In the genomic region with DNA sequence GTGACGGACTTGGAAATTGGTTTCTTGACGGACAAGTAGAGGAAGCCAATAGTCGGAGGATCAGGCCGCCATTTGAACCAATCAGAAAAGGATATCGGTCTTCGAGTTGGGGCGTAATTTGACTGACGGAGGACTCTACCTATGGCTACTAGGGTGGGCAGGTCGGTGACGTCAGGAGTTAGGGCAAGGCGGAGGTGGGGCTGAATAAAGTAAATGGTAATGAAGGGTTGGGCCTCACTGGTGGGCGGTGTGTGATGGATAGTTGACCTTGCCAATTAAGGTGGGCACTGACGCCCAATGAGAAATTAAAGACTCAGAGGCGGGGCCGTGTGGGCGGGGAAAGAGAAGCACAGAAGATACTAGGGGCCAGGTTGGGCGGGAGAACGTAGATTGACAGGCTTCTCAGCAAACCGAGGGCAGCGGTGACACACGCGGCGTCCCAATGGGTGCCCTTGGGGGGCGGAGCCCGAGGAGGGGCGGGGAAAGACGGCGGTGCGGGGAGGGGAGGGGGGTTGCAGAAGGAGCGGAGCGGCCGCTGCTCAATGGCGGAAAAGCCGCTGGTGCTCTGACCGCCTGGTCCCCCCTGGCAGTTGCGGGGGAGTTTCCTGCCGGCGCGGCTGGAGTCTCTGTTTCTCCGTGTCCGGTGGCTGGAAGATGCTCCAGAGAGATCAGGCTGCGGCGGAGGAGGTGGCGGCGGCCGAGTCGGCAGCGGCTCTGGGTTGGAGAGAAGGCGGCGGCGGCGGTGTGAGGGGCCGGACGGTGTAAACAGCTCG, we compare ENCODE assay signal across 8 mouse cellular contexts. TPM values are rescaled to one million over a fixed set of nuclear protein-coding genes. Genes with fewer than 3 reads are reported as not detected.
DNase-seq lines count a peak whose midpoint lies in the region; ATAC-seq and TF ChIP-seq lines count a peak whose summit lies in the region.

No protein-coding gene starts in this region.

- H3K79me3 ChIP-seq in C2C12 (ENCODE audit: low read depth), result peaks cover 43% of the 10 kb centered on the region

- H3K27me3 ChIP-seq in C2C12 (ENCODE audit: control insufficient read depth, insufficient read depth, insufficient read length) (no peaks in the 10 kb centered on the region), myocyte (ENCODE audit: control insufficient read depth, insufficient read depth, insufficient read length) (no peaks in the 10 kb centered on the region)
- no peaks in the 10 kb centered on the region for H3K27me3 ChIP-seq in erythroblast, embryonic 14.5 days (ENCODE audit: control insufficient read depth)
- H3K27me3 ChIP-seq in heart, embryonic 11.5 days (ENCODE audit: control insufficient read depth, insufficient read depth, low read length), result no peaks in the 10 kb centered on the region
- no peaks in the 10 kb centered on the region for H3K27me3 ChIP-seq in kidney, embryonic 16.5 days (ENCODE audit: insufficient read depth, low read length)
- no peaks in the 10 kb centered on the region for H3K27me3 ChIP-seq in liver, adult 2 months (ENCODE audit: control insufficient read depth, insufficient read depth, low read length)
- H3K27me3 ChIP-seq in splenic B cell, adult 2 months (ENCODE audit: control insufficient read depth, insufficient read depth, low read length, poor library complexity, severe bottlenecking), result no peaks in the 10 kb centered on the region

- peak overlapping the region; percentile 80 for H3K4me2 ChIP-seq in heart, embryonic 11.5 days
- peak overlapping the region; percentile 73 for H3K4me2 ChIP-seq in kidney, embryonic 16.5 days (replicated peaks; ENCODE audit: low read depth, low read length)
- no peak overlapping the region for H3K4me2 ChIP-seq in myocyte (ENCODE audit: low read depth)

- H3K36me3 ChIP-seq in C2C12 (ENCODE audit: control insufficient read depth, insufficient read depth) (peaks cover 5% of the 10 kb centered on the region), myocyte (ENCODE audit: control insufficient read depth, insufficient read depth) (no peaks in the 10 kb centered on the region)
- peaks cover 26% of the 10 kb centered on the region for H3K36me3 ChIP-seq in erythroblast, embryonic 14.5 days (ENCODE audit: control insufficient read depth)
- H3K36me3 ChIP-seq in heart, embryonic 11.5 days (ENCODE audit: control insufficient read depth, insufficient read depth, low read length), result no peaks in the 10 kb centered on the region
- no peaks in the 10 kb centered on the region for H3K36me3 ChIP-seq in kidney, embryonic 16.5 days (ENCODE audit: insufficient read depth, low read length)
- H3K36me3 ChIP-seq in liver, adult 2 months (ENCODE audit: control insufficient read depth, insufficient read depth, low read length), result no peaks in the 10 kb centered on the region
- H3K36me3 ChIP-seq in splenic B cell, adult 2 months (ENCODE audit: control insufficient read depth, insufficient read depth, low read length, poor library complexity, severe bottlenecking), result no peaks in the 10 kb centered on the region; the same call in 1 of the 2 replicates

- H3K4me3 ChIP-seq in C2C12 (ENCODE audit: insufficient read depth, poor library complexity, severe bottlenecking) (peak overlapping the region; percentile 74), myocyte (peak overlapping the region; percentile 61)
- peak overlapping the region; percentile 89 for H3K4me3 ChIP-seq in erythroblast, embryonic 14.5 days (replicated peaks)
- peak overlapping the region; percentile 98 for H3K4me3 ChIP-seq in heart, embryonic 11.5 days (ENCODE audit: low read depth, low read length)
- H3K4me3 ChIP-seq in kidney, embryonic 16.5 days (ENCODE audit: low read length), result peak overlapping the region; percentile 96
- H3K4me3 ChIP-seq in liver, adult 2 months (ENCODE audit: insufficient read depth, low read depth, low read length), result peak overlapping the region; percentile 91

- peak; percentile 96; the same call in 1 of the 2 replicates for TF ChIP-seq POLR2A in brain, embryonic 14.5 days (IDR thresholded peaks at IDR 0.05; ENCODE audit: borderline replicate concordance, extremely low read depth, insufficient read depth, insufficient read length, poor library complexity, severe bottlenecking)
- peak; percentile 98 for TF ChIP-seq POLR2A in liver, adult 2 months (IDR thresholded peaks at IDR 0.05; ENCODE audit: extremely low read depth, insufficient read depth, low read length)
- TF ChIP-seq POLR2A in myocyte (IDR thresholded peaks at IDR 0.05; ENCODE audit: insufficient read length, low read depth), result peak; percentile 92

- WGBS in heart, embryonic 11.5 days (ENCODE audit: insufficient replicate concordance), result under 1% methylated on average over 52 of the region's 55 CpGs
- 0% methylated on average over 41 of the region's 55 CpGs for WGBS in kidney, embryonic 16.5 days
- WGBS in liver, adult 2 months, result under 1% methylated on average over 55 of the region's 55 CpGs

- no peak for TF ChIP-seq CTCF in C2C12 (IDR thresholded peaks at IDR 0.05; ENCODE audit: control insufficient read depth, insufficient read depth, insufficient read length)
- TF ChIP-seq CTCF in brain, embryonic 14.5 days (IDR thresholded peaks at IDR 0.05; ENCODE audit: borderline replicate concordance, extremely low read depth, insufficient read depth, insufficient read length), result no peak
- no peak for TF ChIP-seq CTCF in liver, adult 2 months (IDR thresholded peaks at IDR 0.05; ENCODE audit: low read depth, low read length)

- H3K4me1 ChIP-seq in erythroblast, embryonic 14.5 days (ENCODE audit: control insufficient read depth), result peaks cover 57% of the 10 kb centered on the region
- H3K4me1 ChIP-seq in heart, embryonic 11.5 days (ENCODE audit: control insufficient read depth, insufficient read depth, low read length), result peaks cover 11% of the 10 kb centered on the region
- H3K4me1 ChIP-seq in kidney, embryonic 16.5 days (ENCODE audit: insufficient read depth, low read length), result peaks cover 18% of the 10 kb centered on the region
- peaks cover 12% of the 10 kb centered on the region for H3K4me1 ChIP-seq in liver, adult 2 months (ENCODE audit: control insufficient read depth, insufficient read depth, low read length)

- no peaks in the 10 kb centered on the region for H3K9me3 ChIP-seq in erythroblast, embryonic 14.5 days (ENCODE audit: control insufficient read depth, low read length)
- no peaks in the 10 kb centered on the region for H3K9me3 ChIP-seq in heart, embryonic 11.5 days (replicated peaks; ENCODE audit: control insufficient read depth, low read length)
- H3K9me3 ChIP-seq in kidney, embryonic 16.5 days (ENCODE audit: low read length), result no peaks in the 10 kb centered on the region

- peak; percentile 100 for DNase-seq in brain, embryonic 14.5 days (ENCODE audit: low read depth)
- DNase-seq in liver, adult 2 months (ENCODE audit: extremely low read depth, low read depth, low spot score), result peak; percentile 99
- peak; percentile 100 for DNase-seq in splenic B cell, adult 2 months (ENCODE audit: low read depth, low spot score)

- H3K9ac ChIP-seq in heart, embryonic 11.5 days (ENCODE audit: low read depth, low read length), result peak overlapping the region; percentile 97
- peak overlapping the region; percentile 97 for H3K9ac ChIP-seq in kidney, embryonic 16.5 days (replicated peaks; ENCODE audit: low read length)
- peak overlapping the region; percentile 97 for H3K9ac ChIP-seq in liver, adult 2 months (ENCODE audit: low read depth, low read length)

- peak overlapping the region; percentile 94 for H3K27ac ChIP-seq in heart, embryonic 11.5 days (ENCODE audit: low read depth, low read length)
- peak overlapping the region; percentile 96 for H3K27ac ChIP-seq in kidney, embryonic 16.5 days (ENCODE audit: low read length)
- H3K27ac ChIP-seq in liver, adult 2 months (replicated peaks; ENCODE audit: insufficient read depth, low read depth, low read length), result peak overlapping the region; percentile 90

- H3ac ChIP-seq in C2C12 (ENCODE audit: control insufficient read depth, insufficient read length, low read depth) (peak overlapping the region; percentile 84), myocyte (ENCODE audit: control insufficient read depth, insufficient read length) (peak overlapping the region; percentile 85)

- H3K79me2 ChIP-seq in C2C12 (ENCODE audit: control insufficient read depth, insufficient read depth), result peaks cover 49% of the 10 kb centered on the region
- H3K79me2 ChIP-seq in liver, adult 2 months (ENCODE audit: control insufficient read depth, insufficient read depth, low read length), result peaks cover 18% of the 10 kb centered on the region
- H3K79me2 ChIP-seq in myocyte (ENCODE audit: control insufficient read depth, insufficient read depth), result peaks cover 45% of the 10 kb centered on the region

- peak; percentile 99 for ATAC-seq in heart, embryonic 11.5 days (replicated peaks; ENCODE audit: insufficient number of reproducible peaks, low FRiP score, low TSS enrichment)
- ATAC-seq in kidney, embryonic 16.5 days (ENCODE audit: low FRiP score, low TSS enrichment), result peak; percentile 99

TF ChIP-seq in C2C12, 6 proteins besides CTCF, POLR2A, EP300 and RAD21:
- TF ChIP-seq MAX (IDR thresholded peaks at IDR 0.05), result no peak
- TF ChIP-seq USF1 (IDR thresholded peaks at IDR 0.05; ENCODE audit: low read depth), result no peak
- TF ChIP-seq MYOD1 (IDR thresholded peaks at IDR 0.05; ENCODE audit: control insufficient read depth, insufficient read length, low read depth), result no peak
- TF ChIP-seq FOSL1 (IDR thresholded peaks at IDR 0.05; ENCODE audit: insufficient read depth, low read length, poor library complexity, severe bottlenecking), result no peak
- TF ChIP-seq MYOG (IDR thresholded peaks at IDR 0.05; ENCODE audit: control insufficient read depth, extremely low read depth, insufficient read length), result no peak
- no peak for TF ChIP-seq CEBPB (IDR thresholded peaks at IDR 0.05; ENCODE audit: low read depth)

TF ChIP-seq in myocyte, 11 proteins besides CTCF, POLR2A, EP300 and RAD21 (continues in another document):
- TF ChIP-seq MYOD1 (IDR thresholded peaks at IDR 0.05; ENCODE audit: control insufficient read depth in 1 of 3, insufficient read length in 2 of 3, low read depth in 2 of 3) (peak in 1 of 3 experiments; percentile 2), SRF (IDR thresholded peaks at IDR 0.05; ENCODE audit: control insufficient read depth, insufficient read length, low read depth) (peak; percentile 81), E2F4 (IDR thresholded peaks at IDR 0.05; ENCODE audit: insufficient read depth) (peak; percentile 24), TCF3 (IDR thresholded peaks at IDR 0.05; ENCODE audit: insufficient read length, low read depth) (no peak), REST (IDR thresholded peaks at IDR 0.05; ENCODE audit: insufficient read depth, insufficient read length) (no peak), CEBPB (IDR thresholded peaks at IDR 0.05; ENCODE audit: insufficient read depth, poor library complexity, severe bottlenecking) (no peak)

RNA-seq across cellular contexts. Expression of a gene that starts 1.1 kb away (rescaled TPM):
- 23.3 TPM for polyA plus RNA-seq in C2C12 (2012; fragmentation: generic; extraction: Trizol)
- polyA plus RNA-seq in brain, embryonic 14.5 days (2012; rRNA removed), result 71.0 and 84.2 TPM in 2 replicates
- polyA plus RNA-seq in erythroblast, embryonic 14.5 days (2012), result 2.0 and 2.6 TPM in 2 replicates
- 58.9 and 67.1 TPM in 2 replicates for polyA plus RNA-seq in heart, embryonic 11.5 days (2014; fragmentation: Nextera tagmentation; extraction: Ambion mirVana)
- polyA plus RNA-seq in kidney, embryonic 16.5 days (2015; fragmentation: Nextera tagmentation; extraction: Ambion mirVana), result 73.7 and 74.5 TPM in 2 replicates
- 83.6 and 84.0 TPM in 2 replicates for total RNA-seq in liver, adult 2 months (2014; rRNA removed)
- 32.6 and 44.7 TPM in 2 replicates for polyA plus RNA-seq in liver, adult 2 months (2012; rRNA removed)
- polyA plus RNA-seq in myocyte (2012; fragmentation: generic; extraction: Trizol), result 50.1 TPM

Comparison
In these comparisons a context has a peak if more than half of its experiments do, and no peak if none do; other contexts are left out.
1. Peak in every context shown above with its lines: DNase-seq, ATAC-seq, H3K4me3 ChIP-seq and H3K27ac ChIP-seq.